Mouse (Mus musculus): ENCODE data around the gene Psip1. TPM values are rescaled to one million over a fixed set of nuclear protein-coding genes. Genes with fewer than 3 reads are reported as not detected.
"Not testable (repeated sequence)": the region's sequence is repeated elsewhere in the genome, so short reads cannot be mapped to it uniquely, and the experiment has no call there.

The Psip1 gene
- total RNA-seq, 2 experiments from 2014 or later, result 254 to 258 TPM

DNA sequence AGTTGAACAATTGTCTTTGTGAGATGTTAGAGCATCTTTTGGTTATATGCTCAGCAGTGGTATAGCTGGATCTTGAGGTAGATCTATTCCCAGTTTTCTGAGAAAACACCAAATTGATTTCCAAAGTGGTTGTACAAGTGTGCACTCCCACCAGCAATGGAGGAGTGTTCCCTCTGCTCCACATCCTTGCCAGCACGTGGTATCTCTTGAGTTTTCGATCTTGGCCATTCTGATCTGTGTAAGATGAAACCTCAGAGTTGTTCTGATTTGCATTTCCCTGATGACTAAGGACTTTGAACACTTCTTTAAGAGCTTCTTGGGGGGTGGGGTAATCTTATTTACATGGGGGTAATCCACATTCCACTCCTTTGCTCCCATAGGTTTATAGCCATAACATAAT, 23.3 kb upstream of the Psip1 start:
- no peak for DNase-seq (ENCODE audit: low spot score in 2 of 2)

DNA sequence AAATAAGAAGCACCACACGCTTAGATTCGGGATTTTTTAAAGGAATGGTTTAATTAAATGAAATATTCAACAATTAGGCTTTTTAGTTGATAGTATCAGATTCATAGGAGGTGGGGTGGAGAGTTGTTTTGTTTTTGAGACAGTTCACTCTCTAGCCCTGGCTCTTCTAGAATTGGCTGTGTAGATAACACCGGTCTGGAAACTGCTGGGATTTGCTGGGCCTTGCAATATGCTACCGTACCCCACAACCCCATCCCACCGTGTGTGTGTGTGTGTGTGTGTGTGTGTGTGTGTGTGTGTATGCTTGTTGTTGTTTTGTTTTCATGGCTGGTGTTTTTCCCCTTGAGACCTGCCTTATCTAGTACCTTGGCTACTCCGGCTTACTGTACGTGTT, 14.8 kb upstream of the Psip1 start:
- no peak for DNase-seq (ENCODE audit: low spot score in 2 of 2)

DNA sequence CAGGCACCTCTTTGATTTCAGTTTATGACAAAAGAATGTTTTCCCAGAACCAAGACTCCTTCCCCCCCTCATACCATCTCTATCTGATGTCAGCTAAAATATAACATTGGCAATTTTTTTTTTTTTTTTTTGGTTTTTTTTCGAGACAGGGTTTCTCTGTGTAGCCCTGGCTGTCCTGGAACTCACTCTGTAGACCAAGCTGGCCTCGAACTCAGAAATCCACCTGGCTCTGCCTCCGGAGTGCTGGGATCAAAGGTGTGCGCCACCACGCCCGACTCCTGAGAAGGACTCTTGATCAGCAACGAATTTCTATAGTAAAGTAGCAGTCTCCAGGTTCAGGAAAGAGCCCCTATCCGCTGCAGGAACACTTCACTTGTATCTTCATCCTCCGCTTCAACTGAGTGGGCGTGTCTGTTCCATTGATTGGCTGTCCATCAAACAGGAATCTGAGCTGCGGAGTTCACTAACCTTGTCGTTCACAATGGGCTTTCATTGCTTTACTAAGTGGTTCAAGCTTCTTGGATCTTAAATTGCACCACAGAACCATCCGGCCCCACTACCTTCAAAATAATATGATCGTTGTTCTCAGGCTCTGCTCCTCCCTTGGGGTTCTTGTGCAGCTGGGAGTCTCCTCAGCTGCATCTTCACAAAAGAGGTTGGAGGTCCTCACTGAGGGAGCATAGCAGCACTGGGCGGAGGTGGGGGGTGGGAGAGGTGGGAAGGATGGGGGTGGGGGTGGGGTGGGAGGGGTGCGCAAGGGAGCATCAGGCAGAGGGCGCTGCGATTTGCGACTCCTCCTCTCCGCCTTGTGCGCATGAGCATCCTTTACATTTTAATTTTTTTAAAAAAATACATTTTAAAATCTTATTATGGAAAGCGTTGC, 14.1 kb upstream of the Psip1 start:
- DNase-seq (ENCODE audit: low spot score in 2 of 2), result peak; percentile 15 to 26

DNA sequence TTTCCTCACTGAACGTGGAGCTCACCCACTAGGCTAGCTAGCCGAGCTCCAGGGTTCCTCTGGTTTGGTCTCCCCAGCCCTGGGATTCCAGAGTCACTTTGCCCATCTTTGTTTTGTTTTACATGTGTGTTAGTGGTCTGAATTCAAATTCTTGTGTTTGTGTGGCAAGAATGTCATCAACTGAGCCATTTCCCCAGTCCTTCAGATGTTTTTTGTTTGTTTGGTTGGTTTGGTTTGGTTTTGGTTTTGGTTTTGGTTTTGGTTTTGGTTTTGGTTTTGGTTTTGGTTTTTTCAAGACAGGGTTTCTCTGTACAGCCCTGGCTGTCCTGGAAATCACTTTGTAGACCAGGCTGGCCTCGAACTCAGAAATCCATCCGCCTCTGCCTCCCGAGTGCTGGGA, 10.8 kb upstream of the Psip1 start:
- not testable (repeated sequence) for DNase-seq (ENCODE audit: low spot score in 2 of 2)

DNA sequence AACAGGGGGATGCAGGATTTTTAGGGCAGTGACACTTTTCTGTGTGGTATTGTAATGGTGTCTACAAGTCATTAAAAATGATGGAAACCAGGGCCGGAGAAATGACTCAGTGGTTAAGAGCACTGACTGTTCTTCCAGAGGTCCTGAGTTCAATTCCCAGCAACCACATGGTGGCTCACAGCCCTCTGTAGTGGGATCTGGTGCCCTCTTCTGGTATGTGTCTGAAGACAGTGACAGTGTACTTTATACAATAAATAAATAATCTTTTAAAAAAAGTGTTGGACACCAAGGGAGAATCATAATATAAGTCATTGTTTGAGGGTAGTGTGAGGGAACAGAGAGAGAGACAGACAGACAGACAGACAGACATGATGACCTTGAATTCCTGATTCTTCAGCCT, 6.9 kb upstream of the Psip1 start:
- no peak for DNase-seq (ENCODE audit: low spot score in 2 of 2)

DNA sequence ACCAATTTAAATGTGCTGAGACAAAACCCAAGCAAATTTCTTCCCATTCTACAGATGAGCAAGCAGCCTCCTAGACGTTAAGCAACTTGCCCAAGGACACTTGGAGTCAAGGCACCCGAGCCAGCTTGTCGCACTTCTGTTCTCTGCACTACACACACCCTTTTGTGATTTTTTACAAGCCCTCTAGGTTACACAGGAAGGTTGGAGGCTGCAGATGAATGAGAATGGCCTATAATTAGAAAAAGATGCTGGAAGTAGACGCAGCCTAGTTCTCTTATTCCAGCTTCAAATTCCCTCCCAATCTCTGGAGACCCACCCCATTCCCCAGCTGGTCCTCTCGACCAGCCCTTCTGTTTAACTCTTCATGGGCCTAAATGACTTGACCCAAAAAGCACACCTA, 2.9 kb upstream of the Psip1 start:
- no peak for DNase-seq (ENCODE audit: low spot score in 2 of 2)

DNA sequence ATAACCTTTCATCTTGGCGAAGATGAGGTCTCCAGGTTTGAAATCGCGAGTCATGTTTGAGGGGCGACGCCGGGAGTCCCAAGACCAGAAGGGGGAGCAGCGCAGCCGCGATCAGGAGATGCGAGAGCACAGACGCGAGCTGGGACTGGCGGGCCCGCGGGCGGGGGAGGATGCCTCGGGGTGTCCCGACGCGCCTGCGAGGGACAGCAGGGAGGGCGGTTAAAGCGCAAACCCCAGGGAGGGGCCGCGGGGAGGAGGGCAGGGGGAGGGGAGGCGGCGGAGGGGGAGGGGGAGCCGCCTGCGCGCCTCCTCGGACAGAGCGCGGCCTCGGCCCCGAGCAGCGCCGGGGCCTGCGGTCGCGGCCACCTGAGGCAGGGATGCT, 533 bp downstream of the Psip1 start:
- peak; percentile 85 to 92 for DNase-seq (ENCODE audit: low spot score in 2 of 2)

DNA sequence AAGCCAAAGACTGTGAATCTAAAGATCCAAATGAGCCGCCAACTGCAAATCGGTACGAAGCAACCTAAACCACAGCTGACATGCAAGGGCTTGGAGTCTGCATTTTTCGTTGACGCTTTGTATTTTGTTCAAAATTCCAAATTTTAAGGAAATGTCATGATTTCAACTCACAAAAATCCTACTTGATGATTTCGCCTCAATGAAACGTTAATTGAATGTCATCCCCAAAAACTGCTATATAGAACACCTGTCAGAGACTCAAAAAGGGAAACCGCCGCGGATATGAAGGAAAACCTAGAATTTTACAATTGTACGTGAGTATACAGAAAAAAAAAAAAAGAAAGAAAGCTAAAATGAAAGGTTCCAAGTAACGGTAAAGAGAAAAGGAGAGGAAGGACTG, 1.0 kb downstream of the Psip1 start:
- DNase-seq (ENCODE audit: low spot score in 2 of 2), result no peak

DNA sequence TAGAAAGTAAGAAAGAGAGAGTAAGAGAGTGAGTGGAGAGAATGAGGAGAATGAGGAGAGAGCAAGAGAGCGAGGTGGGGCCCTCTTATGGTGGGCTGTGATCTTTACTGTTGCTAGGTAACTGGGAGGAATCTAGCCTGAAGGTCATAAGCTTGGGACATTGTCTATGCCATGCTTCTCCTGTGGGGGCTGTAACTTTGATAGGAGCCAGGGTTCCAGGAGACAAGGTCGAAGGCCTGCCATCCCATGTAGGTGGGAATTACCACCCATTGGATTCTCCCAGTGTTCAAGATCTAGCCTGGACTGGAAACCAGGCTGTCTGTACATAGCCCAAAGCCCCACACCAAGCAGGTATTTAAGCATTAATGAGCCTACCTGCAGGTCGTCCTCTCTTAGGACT, 18.1 kb downstream of the Psip1 start:
- no peak for DNase-seq (ENCODE audit: low spot score in 2 of 2)

DNA sequence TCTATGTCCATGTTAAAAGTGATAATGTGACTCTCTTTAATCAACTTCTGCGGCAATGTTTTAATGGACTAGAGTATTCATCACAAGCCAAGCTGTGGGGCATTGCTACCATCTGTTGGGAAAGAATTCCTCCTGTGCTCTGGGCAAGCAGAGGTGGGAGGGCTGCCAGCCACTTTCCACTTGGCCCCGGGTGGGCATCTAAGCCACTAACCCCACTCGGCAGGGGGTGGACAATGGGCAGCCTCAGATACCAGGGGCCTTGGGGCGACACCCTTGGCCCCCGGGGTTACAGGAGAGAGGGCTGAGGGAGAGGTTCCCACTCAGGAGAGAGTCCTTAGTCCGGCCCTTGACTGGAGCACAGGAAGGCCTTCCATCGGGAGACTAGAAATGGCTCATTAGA, 18.6 kb downstream of the Psip1 start:
- DNase-seq (ENCODE audit: low spot score in 2 of 2), result peak; percentile 19 to 36

DNA sequence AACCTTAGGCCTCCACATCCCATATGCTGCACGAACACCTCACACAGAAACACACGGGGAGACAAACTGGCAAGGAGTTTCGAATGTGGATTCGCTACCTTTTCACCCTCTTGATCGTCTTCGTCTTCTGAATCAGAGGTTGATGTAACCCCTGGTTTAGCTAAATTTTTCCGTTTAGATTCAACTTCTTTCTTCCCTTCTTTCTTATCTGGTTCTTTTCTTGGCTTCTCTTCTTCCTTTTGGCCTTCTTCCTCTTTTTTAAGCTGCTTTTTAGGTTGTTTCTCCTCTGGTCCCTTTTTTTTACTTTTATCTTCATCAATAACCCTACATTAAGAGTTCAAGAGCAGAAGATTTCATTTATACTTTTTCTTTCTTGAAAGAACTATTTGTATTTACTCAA, 21.4 kb downstream of the Psip1 start:
- DNase-seq (ENCODE audit: low spot score in 2 of 2), result no peak

DNA sequence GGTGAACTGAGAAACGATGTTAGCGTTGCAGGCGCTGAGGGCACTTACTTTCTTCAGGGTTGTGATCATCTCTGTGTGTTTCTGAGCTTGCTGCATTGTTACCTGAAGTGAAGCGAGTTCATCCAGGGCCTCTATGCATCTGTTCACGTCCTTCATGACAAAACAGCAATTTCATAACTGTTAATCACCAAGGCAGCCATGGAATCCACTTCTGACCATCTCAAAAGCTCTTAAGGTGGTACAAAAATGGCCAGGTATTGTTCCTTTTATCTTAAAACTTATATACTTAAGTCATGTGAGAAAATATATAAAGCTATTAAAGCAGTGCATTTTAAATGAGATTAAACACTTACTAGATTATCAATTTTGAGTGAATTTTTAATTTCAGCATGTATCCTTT, 26.2 kb downstream of the Psip1 start:
- DNase-seq (ENCODE audit: low spot score in 2 of 2), result no peak

DNA sequence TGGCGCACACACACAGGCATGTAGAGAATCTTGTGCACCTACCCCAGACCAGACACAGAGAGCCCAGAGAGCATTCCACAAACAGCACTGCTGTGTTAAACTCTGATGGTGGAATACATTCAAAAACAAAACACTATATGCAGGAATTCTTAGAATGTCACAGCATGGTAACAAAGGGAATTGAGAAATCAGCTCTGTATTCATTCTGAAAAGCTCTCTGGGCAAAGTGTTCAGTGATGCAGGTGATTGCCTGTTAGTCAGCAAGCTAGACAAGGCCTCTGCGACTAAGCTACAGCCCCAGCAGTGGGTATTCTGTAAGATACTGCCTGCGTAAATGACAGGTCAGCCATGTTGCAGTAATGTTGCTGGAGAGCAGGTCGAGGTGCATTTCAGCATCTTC, 35.5 kb downstream of the Psip1 start:
- DNase-seq (ENCODE audit: low spot score in 2 of 2), result no peak

DNA sequence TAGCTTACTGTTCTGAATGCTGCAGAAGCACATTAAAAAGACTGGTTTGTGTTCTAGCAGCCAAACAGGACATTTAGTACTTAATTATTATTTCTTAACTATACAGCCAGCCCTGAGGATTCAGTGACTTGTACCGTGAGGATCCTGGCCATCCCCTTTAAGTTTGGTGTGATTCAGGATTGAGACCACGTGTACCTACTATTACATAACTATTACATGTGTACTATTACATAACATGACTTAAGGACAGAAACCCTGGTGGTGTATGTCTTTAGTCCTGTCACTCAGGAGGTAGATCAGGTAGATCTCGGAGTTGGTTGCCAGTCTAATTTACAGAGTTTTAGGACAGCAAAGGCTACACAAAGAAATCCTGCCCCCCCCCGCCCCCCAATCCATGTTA, 45.2 kb downstream of the Psip1 start:
- DNase-seq (ENCODE audit: low spot score in 2 of 2), result no peak

DNA sequence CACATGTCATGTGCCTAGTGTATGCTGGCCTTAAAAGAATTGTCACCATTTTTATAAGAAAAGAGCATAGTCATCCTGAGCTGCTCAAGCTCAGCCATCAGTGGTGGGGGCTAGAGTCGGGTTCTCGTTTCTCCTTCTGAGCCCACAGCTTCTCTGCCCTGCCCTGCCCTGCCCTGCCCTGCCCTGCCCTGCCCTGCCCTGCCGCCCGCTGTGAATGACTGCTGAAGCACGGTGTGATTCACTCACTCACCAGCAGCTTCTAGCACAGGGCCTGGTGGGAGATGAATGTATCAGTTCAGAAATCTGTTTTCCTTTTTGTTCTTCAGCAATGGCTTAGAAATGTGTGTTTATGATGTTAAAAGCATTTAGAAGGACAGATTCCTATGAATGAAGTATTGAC, 47.2 kb downstream of the Psip1 start:
- DNase-seq (ENCODE audit: low spot score in 2 of 2), result no peak

DNA sequence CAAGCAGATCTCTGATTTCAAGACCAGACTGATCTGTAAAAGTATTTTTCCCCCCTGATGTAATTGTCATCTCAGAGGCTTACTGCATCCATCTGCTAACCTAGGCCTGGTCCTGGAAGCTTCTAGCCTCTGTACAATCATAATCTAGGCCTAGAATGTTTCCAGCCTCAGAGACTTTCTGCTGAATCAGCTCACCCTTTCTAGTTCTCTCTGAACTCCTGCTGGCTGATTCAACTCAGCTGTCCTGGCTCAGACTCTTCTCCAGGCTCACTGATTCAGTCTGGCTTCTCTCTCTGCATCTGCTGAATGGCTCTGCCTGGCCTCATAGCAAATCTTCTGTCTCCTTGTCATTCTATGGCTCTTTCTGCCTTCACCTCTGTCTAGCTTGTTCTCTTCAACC, 48.1 kb downstream of the Psip1 start:
- no peak for DNase-seq (ENCODE audit: low spot score in 2 of 2)

DNA sequence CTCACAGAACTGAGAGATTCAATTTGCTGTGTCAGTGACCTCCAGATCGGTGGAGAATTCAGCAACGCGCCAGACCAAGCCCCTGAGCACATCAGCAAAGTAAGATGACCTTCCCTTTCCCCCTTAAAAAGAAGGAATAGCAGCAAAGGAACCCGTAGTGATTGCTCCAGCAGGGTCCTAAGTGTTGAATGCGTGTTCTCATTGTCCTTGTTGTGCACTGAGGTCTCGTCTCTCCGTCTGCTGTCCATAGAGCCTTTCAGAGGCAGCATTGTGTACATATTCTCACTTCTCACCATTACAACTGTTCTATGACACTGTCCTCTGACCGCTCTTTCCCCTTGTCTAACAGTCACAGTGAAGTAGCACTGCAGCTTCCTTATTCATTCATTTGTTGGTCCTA, 49.9 kb downstream of the Psip1 start:
- no peak for DNase-seq (ENCODE audit: low spot score in 2 of 2)

DNA sequence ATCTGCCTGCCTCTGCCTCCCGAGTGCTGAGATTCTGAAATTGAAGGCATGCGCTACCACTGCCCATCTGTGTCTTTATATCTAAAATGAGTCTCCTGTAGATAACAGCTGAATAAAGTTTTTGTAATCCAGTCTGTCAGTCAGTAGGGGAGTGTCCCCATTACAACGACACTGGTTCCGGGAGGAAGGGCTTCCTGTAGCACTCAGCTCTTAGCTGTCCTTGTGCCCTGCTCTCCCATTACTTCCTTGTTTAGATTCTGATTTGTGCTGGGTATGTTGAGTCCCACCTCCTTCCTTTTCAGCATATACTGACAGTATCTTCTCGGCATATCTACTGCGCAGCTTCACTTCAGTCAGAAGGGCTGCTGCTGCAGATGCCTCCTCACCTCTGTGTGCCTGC, 53.4 kb downstream of the Psip1 start:
- no peak for DNase-seq (ENCODE audit: low spot score in 2 of 2)

DNA sequence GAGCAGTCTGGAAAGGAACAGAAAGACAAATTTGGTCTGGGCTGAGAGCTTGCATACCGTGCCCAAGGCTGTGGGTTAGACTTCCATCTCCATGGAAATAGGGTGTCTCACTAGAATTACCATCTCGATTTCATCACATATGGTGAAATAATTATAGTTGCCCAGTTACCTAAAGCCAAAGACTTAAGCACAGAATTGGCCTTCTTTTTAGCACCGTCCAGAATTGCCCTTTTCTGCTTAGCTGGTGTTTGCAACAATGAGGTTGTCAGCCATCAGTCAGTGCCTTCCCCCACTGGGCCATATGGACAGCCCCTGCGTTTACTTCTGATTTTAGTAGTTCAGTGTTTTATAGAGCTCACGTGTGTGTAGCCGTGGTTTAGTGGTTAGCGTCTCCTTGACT, 54.3 kb downstream of the Psip1 start:
- no peak for DNase-seq (ENCODE audit: low spot score in 2 of 2)

DNA sequence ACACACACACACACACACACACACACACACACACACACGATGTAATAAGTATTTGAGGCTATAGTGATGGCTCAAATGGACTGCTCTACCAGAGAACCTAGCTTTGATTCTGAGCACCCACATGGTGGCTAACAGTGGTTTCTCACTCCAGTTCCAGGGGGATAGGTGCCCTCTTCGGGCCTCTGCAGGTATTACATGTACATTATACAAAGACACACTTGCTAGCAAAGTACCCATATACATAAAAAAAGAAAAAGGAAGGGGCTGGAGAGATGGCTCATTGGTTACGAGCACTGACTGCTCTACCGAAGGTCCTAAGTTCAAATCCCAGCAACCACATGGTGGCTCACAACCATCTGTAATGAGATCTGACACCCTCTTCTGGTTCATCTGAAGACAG, 57.4 kb downstream of the Psip1 start:
- no peak for DNase-seq (ENCODE audit: low spot score in 2 of 2)

DNA sequence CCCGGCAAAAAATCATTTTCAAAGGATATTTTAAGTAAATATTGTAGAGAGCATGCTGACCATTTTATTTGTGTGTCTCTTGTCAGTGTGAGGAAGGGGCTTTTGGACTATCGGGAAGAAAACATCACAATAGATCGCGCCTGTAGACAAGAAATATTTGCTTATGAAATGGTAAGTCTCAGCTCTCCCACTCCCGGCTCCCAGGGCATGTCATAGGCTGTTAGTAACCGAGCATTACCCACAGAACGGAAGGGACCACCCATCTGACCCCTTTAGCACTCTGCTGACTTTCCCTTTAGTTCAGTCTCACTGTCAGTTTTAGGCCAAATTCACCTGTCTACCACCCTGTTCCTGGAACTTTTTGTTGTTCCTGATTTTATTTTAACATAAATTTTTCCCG, 58.6 kb downstream of the Psip1 start:
- DNase-seq (ENCODE audit: low spot score in 2 of 2), result no peak

DNA sequence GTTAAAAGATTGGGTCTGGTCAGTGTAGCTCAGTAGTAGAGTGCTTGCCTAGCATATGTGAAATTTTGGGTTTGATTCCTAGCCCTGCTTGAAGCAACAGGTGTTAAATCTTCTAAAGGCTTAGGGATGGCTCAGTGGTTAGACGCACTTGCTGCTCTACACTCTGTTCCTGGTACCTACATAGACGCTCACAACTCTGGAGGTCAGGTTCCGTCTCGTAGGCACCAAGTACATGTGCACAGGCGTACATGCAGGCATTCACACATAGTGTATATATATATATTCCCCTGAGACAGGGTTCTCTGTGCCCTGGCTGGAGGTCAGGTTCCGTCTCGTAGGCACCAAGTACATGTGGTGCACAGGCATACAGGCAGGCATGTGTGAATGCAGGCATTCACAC, 59.1 kb downstream of the Psip1 start:
- no peak for DNase-seq (ENCODE audit: low spot score in 2 of 2)

DNA sequence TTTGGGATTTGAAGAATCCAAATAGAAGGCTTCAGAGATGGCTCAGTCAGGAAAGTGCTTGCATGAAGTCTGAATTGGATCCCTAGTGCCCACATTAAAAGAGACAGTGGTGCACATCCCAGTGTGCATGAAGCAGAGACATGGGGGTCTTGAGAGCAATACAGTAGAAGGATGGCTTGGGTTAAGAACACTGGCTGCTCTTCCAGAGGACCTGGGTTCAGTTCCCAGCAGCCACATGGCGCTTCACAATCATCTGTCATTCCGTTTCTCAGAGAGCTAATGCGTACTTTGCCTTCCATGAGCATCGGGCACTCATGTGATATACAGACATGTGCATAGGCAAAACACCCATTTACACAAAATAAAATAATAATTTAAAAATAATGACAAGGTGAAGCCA, 61.1 kb downstream of the Psip1 start:
- DNase-seq (ENCODE audit: low spot score in 2 of 2), result no peak

DNA sequence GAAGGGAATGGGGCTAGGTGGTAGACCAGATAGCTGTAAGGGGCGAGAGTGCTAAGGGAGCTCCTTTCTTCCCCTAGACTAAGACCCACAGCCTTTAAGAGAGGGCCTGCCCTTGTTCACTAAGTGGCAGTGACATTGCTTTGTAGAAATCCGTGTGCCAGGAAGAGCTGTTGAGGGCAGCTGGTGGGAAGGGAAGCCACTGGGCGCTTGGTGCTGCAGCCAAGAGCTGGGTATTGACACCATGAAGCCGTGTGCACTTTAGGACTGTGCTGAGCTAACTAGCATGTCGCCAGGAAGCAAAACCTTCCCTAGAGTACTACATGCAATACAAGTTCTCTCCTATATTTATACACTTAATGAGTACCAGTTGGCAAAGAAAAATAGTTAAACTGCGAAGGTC, 62.6 kb downstream of the Psip1 start:
- DNase-seq (ENCODE audit: low spot score in 2 of 2), result no peak
